Mouse (Mus musculus): Measurements from ENCODE around the gene Ccdc24. TPM values are rescaled to one million over a fixed set of nuclear protein-coding genes. Genes with fewer than 3 reads are reported as not detected.
A peak's percentile ranks its signal among the peaks of the same experiment; 100 is the strongest.

The Ccdc24 gene
- polyA plus RNA-seq, 1 experiment from 2014 or later: 1.2 TPM

GRCm38 (mm10) chr4:117912685-117913273 lies 40.4 kb upstream of the Ccdc24 start:
- no peak for ATAC-seq (ENCODE audit: insufficient number of reproducible peaks, low FRiP score, low TSS enrichment, low read depth)
- Histone ChIP-seq H3K27ac (no peak overlapping the region), H3K9me3 (no peaks in the 10 kb centered on the region), H3K4me3 (peak overlapping the region; percentile 64), H3K9ac (no peak overlapping the region), H3K4me1 (peaks cover 38% of the 10 kb centered on the region), H3K27me3 (no peaks in the 10 kb centered on the region), H3K36me3 (peaks cover 18% of the 10 kb centered on the region), H3K4me2 (peak overlapping the region; percentile 99; the same call in 1 of the 2 replicates)
- WGBS: 50% methylated on average over 7 of the region's 7 CpGs

- 87% methylated on average over 13 of the region's 13 CpGs for WGBS
- H3K4me1 ChIP-seq: peaks cover 38% of the 10 kb centered on the region
- no peak for ATAC-seq (ENCODE audit: insufficient number of reproducible peaks, low FRiP score, low TSS enrichment, low read depth)
- H3K36me3 ChIP-seq: peaks cover 22% of the 10 kb centered on the region
- H3K9me3 ChIP-seq: no peaks in the 10 kb centered on the region
- no peak overlapping the region for H3K27ac ChIP-seq
- H3K4me3 ChIP-seq: no peak overlapping the region
- H3K27me3 ChIP-seq: no peaks in the 10 kb centered on the region
- H3K4me2 ChIP-seq: no peak overlapping the region
- no peak overlapping the region for H3K9ac ChIP-seq
Observed at GRCm38 (mm10) chr4:117912131-117912561, 39.8 kb upstream of the Ccdc24 start.

DNA sequence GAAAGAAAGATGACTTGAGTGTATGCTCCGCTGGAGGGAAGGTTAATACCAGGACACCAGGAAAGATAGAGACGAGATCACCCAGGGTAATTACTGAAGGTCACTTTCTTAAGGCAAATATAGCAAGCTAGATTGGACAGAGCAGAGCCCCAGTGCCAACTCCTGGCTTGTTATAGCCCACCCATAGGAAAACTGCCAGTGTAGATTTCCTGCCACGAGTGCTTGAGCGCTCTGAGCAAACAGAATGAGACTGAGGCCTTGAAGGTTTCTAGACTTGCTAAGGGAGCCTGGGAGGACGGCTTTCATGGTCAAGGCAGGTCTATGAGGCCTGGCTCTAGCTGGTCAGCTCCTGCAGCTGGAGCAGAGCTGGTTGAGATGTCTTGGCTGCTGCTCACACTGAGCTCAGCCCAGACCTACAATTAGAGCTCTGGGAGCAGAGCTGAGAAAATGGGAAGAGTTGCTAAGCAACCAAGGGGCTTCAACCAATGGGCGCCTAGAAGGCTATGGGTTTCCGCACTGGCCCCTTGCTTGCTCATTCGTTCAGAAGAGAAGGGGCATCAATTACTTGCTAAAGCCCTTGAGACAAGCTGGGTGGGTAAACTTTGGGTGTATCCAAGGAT lies 36.6 kb upstream of the Ccdc24 start:
- Histone ChIP-seq H3K4me1 (peaks cover 29% of the 10 kb centered on the region), H3K27me3 (no peaks in the 10 kb centered on the region), H3K4me2 (no peak overlapping the region), H3K9me3 (no peaks in the 10 kb centered on the region), H3K27ac (no peak overlapping the region), H3K36me3 (peaks cover 46% of the 10 kb centered on the region), H3K4me3 (no peak overlapping the region), H3K9ac (no peak overlapping the region)
- no peak for ATAC-seq (ENCODE audit: insufficient number of reproducible peaks, low FRiP score, low TSS enrichment, low read depth)
- 79% methylated on average over 8 of the region's 8 CpGs for WGBS

DNA sequence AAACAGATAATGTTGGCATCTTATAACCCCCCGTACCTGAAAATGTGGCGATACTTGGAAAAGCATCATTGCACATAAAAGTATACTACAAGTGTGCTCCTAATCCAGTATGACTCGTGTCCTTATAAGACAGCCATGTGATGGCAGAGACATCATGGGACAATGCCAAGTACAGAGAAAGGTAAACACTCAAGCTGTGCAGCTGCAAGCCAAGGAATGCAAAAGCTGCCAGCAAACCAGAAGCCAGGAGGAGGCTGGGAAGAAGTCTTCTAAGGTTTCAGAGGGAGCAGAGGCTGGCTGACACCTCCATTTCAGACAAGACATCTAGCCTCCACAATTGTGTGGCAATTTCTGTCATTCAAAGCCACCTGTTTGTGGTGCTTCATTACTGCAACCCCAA lies 33.8 kb upstream of the Ccdc24 start:
- 88% methylated on average over 3 of the region's 3 CpGs for WGBS

GRCm38 (mm10) chr4:117904761-117905160 lies 32.4 kb upstream of the Ccdc24 start:
- WGBS: 86% methylated on average over 8 of the region's 8 CpGs
- Histone ChIP-seq H3K4me3 (no peak overlapping the region), H3K27ac (no peak overlapping the region), H3K4me1 (peaks cover 5% of the 10 kb centered on the region; the same call in 1 of the 2 replicates), H3K4me2 (no peak overlapping the region), H3K27me3 (no peaks in the 10 kb centered on the region), H3K9me3 (no peaks in the 10 kb centered on the region), H3K36me3 (peaks cover 70% of the 10 kb centered on the region), H3K9ac (no peak overlapping the region)
- no peak for ATAC-seq (ENCODE audit: insufficient number of reproducible peaks, low FRiP score, low TSS enrichment, low read depth)

More for the DNA sequence above, 33.8 kb upstream of the Ccdc24 start:
- Histone ChIP-seq H3K27ac (no peak overlapping the region), H3K9me3 (no peaks in the 10 kb centered on the region), H3K9ac (no peak overlapping the region), H3K27me3 (no peaks in the 10 kb centered on the region), H3K4me2 (no peak overlapping the region), H3K4me3 (no peak overlapping the region), H3K36me3 (peaks cover 60% of the 10 kb centered on the region), H3K4me1 (peaks cover 5% of the 10 kb centered on the region; the same call in 1 of the 2 replicates)
- no peak for ATAC-seq (ENCODE audit: insufficient number of reproducible peaks, low FRiP score, low TSS enrichment, low read depth)

DNA sequence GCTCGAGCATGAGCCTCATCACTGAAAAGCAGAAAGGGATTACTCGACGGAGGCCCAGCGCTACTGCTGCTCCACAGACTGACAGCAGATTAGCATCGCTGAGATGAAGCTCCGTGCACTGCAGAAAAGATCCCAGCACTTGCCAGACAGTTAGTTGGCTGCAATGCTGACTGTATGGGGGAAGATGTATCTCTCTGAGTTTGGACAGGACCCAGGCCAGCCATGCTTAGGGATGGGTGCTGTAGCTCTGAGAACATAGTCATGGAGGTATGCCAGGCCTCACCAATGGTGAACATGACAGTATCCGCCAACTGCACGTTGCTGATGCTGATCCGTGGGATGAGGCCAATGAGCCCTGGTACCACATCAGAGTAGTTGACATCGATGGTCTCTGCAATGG lies 31.7 kb upstream of the Ccdc24 start:
- no peaks in the 10 kb centered on the region for H3K27me3 ChIP-seq
- WGBS: 93% methylated on average over 10 of the region's 10 CpGs
- no peak overlapping the region for H3K4me2 ChIP-seq
- no peak overlapping the region for H3K4me3 ChIP-seq
- no peaks in the 10 kb centered on the region for H3K9me3 ChIP-seq
- peaks cover 76% of the 10 kb centered on the region for H3K36me3 ChIP-seq
- ATAC-seq (ENCODE audit: insufficient number of reproducible peaks, low FRiP score, low TSS enrichment, low read depth): no peak
- peaks cover 2% of the 10 kb centered on the region; the same call in 1 of the 2 replicates for H3K4me1 ChIP-seq
- no peak overlapping the region for H3K27ac ChIP-seq
- H3K9ac ChIP-seq: no peak overlapping the region

DNA sequence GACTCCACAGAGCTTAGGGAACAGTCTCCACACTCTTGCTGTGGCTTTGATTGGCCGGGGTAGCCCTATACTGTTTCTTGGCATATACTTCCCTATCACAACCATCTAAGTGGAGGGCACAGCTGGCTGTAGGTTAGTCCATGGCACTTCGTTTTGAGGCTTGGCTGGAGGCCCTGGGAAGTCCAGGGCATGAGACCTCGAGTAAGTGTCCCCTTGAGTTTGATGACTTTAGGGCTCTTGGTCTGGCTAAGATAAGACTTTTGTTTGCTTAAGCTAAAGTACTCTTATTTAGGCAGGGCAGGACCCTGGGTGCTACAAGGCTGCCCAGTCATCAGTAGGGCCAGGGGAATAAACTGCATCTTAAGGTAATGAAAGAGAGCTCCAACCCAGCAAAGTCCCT lies 25.8 kb upstream of the Ccdc24 start:
- Histone ChIP-seq H3K4me1 (no peaks in the 10 kb centered on the region), H3K4me2 (no peak overlapping the region), H3K9ac (no peak overlapping the region), H3K27ac (no peak overlapping the region), H3K27me3 (no peaks in the 10 kb centered on the region), H3K4me3 (no peak overlapping the region), H3K36me3 (peaks cover 93% of the 10 kb centered on the region), H3K9me3 (no peaks in the 10 kb centered on the region)
- WGBS: 78% methylated on average over 3 of the region's 3 CpGs
- ATAC-seq (ENCODE audit: insufficient number of reproducible peaks, low FRiP score, low TSS enrichment, low read depth): no peak

GRCm38 (mm10) chr4:117896031-117896430 lies 23.7 kb upstream of the Ccdc24 start:
- Histone ChIP-seq H3K9me3 (no peaks in the 10 kb centered on the region), H3K27me3 (no peaks in the 10 kb centered on the region), H3K4me2 (no peak overlapping the region), H3K27ac (no peak overlapping the region), H3K9ac (no peak overlapping the region), H3K4me1 (peaks cover 9% of the 10 kb centered on the region), H3K36me3 (peaks cover 72% of the 10 kb centered on the region), H3K4me3 (no peak overlapping the region)
- 92% methylated on average over 6 of the region's 6 CpGs for WGBS
- no peak for ATAC-seq (ENCODE audit: insufficient number of reproducible peaks, low FRiP score, low TSS enrichment, low read depth)

GRCm38 (mm10) chr4:117895339-117895738 lies 23.0 kb upstream of the Ccdc24 start:
- peaks cover 14% of the 10 kb centered on the region for H3K4me1 ChIP-seq
- H3K27ac ChIP-seq: no peak overlapping the region
- peaks cover 65% of the 10 kb centered on the region for H3K36me3 ChIP-seq
- WGBS: 79% methylated on average over 7 of the region's 7 CpGs
- no peaks in the 10 kb centered on the region for H3K27me3 ChIP-seq
- no peak overlapping the region for H3K9ac ChIP-seq
- no peaks in the 10 kb centered on the region for H3K9me3 ChIP-seq
- H3K4me3 ChIP-seq: no peak overlapping the region
- ATAC-seq (ENCODE audit: insufficient number of reproducible peaks, low FRiP score, low TSS enrichment, low read depth): no peak
- H3K4me2 ChIP-seq: no peak overlapping the region

DNA sequence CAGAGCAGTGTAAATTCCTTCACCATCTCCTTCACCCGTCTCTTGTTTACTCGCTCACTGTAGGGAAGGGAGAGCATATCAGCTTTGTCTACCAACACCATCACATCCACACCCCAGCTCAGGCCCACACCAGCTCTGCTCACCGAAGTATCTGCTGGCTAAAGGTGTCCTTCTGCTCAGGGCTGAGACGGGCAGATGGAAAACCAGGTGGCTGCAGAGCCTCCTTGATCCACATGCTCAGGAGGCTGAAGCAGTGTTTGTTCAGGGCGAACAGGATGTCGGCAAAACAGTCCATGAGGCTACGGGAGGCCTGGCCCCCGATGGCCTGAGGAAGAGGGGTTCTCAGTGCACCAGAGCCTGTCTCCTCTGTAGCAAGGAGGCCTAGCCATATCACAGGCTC lies 22.2 kb upstream of the Ccdc24 start:
- no peak overlapping the region for H3K4me2 ChIP-seq
- peaks cover 14% of the 10 kb centered on the region for H3K4me1 ChIP-seq
- peaks cover 59% of the 10 kb centered on the region for H3K36me3 ChIP-seq
- H3K4me3 ChIP-seq: no peak overlapping the region
- ATAC-seq (ENCODE audit: insufficient number of reproducible peaks, low FRiP score, low TSS enrichment, low read depth): no peak
- no peaks in the 10 kb centered on the region for H3K27me3 ChIP-seq
- 88% methylated on average over 8 of the region's 8 CpGs for WGBS
- H3K9ac ChIP-seq: no peak overlapping the region
- H3K9me3 ChIP-seq: no peaks in the 10 kb centered on the region
- H3K27ac ChIP-seq: no peak overlapping the region

DNA sequence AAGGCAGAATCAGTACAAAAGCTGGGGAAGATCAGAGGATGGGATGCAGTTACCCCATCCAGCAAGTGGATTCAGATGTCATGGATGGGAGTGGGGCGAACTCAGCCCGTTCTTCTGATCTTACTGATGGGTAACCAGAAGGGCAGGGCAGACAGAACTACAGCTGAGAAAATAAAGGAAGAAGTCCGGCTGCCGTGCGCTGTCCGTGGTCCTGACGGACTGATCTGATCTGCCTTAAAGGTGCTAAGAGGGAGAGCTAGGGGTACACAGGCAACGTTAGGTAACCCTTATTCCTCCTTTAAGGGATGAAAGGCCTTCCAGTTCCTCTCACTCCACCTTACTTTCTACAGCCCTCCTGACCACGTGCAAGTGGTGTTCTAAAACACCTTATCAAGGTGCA lies 21.0 kb upstream of the Ccdc24 start:
- no peak overlapping the region for H3K27ac ChIP-seq
- no peaks in the 10 kb centered on the region for H3K27me3 ChIP-seq
- peaks cover 54% of the 10 kb centered on the region for H3K36me3 ChIP-seq
- H3K9me3 ChIP-seq: no peaks in the 10 kb centered on the region
- peaks cover 14% of the 10 kb centered on the region for H3K4me1 ChIP-seq
- H3K9ac ChIP-seq: no peak overlapping the region
- no peak overlapping the region for H3K4me2 ChIP-seq
- no peak overlapping the region for H3K4me3 ChIP-seq
- 15% methylated on average over 9 of the region's 9 CpGs for WGBS
- no peak for ATAC-seq (ENCODE audit: insufficient number of reproducible peaks, low FRiP score, low TSS enrichment, low read depth)

GRCm38 (mm10) chr4:117891738-117892161 lies 19.4 kb upstream of the Ccdc24 start, which contains the start of gene Dph2:
Gene Dph2, minus strand, starts transcription at chr4:117892032.
- WGBS: under 1% methylated on average over 21 of the region's 21 CpGs
- Histone ChIP-seq H3K27ac (no peak within 1 kb of the TSS), H3K36me3 (peaks cover 39% of the 10 kb centered on the region)

More at GRCm38 (mm10) chr4:117891738-117892161, 19.4 kb upstream of the Ccdc24 start, which contains the start of gene Dph2:
- Histone ChIP-seq H3K9me3 (no peaks in the 10 kb centered on the region), H3K27me3 (no peaks in the 10 kb centered on the region), H3K4me1 (peaks cover 20% of the 10 kb centered on the region), H3K9ac (peak within 1 kb of the TSS; percentile 47; the same call in 1 of the 2 replicates), H3K4me3 (peak within 1 kb of the TSS; percentile 81), H3K4me2 (peak within 1 kb of the TSS; percentile 91)
- ATAC-seq (ENCODE audit: insufficient number of reproducible peaks, low FRiP score, low TSS enrichment, low read depth): peak; percentile 87

All from limb, embryonic 15.5 days (tissue).